Mouse (Mus musculus): Measurements from ENCODE around the gene Il1rapl2. TPM values are rescaled to one million over a fixed set of nuclear protein-coding genes. Genes with fewer than 3 reads are reported as not detected.

The Il1rapl2 gene
- not detected in 2 replicates for polyA plus RNA-seq (2012; rRNA removed)
- not detected in 2 replicates for polyA plus RNA-seq (2014; fragmentation: Nextera tagmentation; extraction: Ambion mirVana)

DNA sequence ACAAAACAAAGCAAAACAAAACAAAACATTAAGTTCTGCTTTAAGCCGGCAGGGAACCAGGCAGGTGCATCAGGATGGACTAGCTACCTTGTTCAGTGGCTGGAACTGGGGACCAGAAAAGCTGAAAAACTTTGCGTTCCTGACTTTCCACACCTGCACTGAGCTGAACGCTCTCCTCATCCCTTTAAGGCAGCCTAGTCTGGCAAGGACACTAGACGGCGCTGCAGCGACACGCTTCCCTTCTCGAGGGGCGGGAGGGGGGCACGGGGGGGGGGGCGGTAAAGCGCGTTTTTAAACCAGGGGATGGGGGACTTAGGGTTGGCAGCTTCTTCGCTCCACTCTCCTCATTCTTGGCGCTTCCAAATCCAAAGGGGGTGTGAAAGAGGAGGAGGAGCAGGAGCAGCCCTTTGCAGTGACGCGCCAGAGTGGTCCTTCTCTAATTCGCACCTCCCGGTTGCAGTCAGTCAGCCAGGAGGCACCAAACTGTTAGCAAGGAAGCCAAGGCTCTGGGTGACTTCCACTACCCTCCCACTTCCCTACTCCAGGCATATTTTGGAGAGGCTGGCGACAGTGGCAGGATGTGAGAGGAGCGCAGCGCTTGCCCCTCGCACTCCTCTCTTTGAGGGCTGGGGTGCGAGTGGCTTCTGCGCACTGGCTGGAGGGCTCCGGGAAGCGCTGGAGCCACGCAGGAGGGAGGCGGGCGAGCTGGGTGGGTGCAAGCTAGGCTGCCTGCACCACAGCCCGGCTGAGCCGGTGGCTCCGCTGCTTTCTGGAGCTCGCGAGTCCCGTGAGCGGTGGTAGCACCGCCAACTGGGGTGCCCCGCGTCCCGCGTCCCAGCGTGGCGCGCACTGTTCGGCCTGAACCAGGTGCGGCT is at the start of gene Il1rapl2:
Gene Il1rapl2 (plus strand): TSS at position 288 of the 875 bp plus-strand sequence.
- no peak for DNase-seq (ENCODE audit: low read depth in 3 of 3, low spot score in 3 of 3)
- no peaks in the 10 kb centered on the region; the same call in 1 of the 2 replicates for H3K27me3 ChIP-seq (ENCODE audit: control insufficient read depth, insufficient read depth, low read length)
- H3K4me3 ChIP-seq (ENCODE audit: insufficient read depth in 1 of 2, low read depth in 2 of 2, low read length in 2 of 2), result no peak within 1 kb of the TSS
- no peaks in the 10 kb centered on the region for H3K9me3 ChIP-seq (ENCODE audit: control insufficient read depth, low read length)
- no peaks in the 10 kb centered on the region for H3K4me1 ChIP-seq (replicated peaks; ENCODE audit: control insufficient read depth in 2 of 2, insufficient read depth in 2 of 2, low read length in 1 of 2)
- H3K9ac ChIP-seq (replicated peaks), result no peak within 1 kb of the TSS
- H3K4me2 ChIP-seq (ENCODE audit: low read depth), result no peak within 1 kb of the TSS
- H3K27ac ChIP-seq, result no peak within 1 kb of the TSS
- WGBS (ENCODE audit: insufficient replicate concordance), result 11% methylated on average over 33 of the region's 47 CpGs
- no peak for ATAC-seq (ENCODE audit: insufficient read depth)
- no peaks in the 10 kb centered on the region for H3K36me3 ChIP-seq (replicated peaks; ENCODE audit: control insufficient read depth, insufficient read depth, low read depth)
- TF ChIP-seq EP300 (IDR thresholded peaks at IDR 0.05; ENCODE audit: low read depth) (no peak), CTCF (IDR thresholded peaks at IDR 0.05; ENCODE audit: low read depth) (no peak)

DNA sequence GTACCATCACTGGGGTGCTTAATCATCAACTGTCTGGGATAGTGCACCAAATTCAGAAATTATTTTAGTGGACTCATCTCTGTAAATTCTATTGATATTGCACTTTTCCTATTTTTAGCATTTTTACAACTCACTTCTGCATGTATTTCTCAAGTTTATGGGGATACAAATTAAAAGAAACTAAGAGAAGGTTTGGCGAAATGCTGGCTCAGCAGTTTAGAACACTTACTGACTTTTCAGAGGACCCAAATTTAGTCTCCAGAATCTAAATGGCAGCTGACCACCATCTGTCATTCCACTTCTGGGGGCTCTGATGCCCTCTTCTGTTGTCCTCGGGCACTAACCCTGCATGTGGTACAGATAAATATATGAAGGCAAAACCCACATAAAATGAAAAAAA is 22.1 kb upstream of the Il1rapl2 start:
- Histone ChIP-seq H3K9me3 (ENCODE audit: control insufficient read depth, low read length) (no peaks in the 10 kb centered on the region), H3K27ac (no peak overlapping the region), H3K27me3 (ENCODE audit: control insufficient read depth, insufficient read depth, low read length) (no peaks in the 10 kb centered on the region), H3K36me3 (replicated peaks; ENCODE audit: control insufficient read depth, insufficient read depth, low read depth) (no peaks in the 10 kb centered on the region), H3K4me3 (ENCODE audit: insufficient read depth in 1 of 2, low read depth in 2 of 2, low read length in 2 of 2) (no peak overlapping the region), H3K4me1 (replicated peaks; ENCODE audit: control insufficient read depth in 2 of 2, insufficient read depth in 2 of 2, low read length in 1 of 2) (no peaks in the 10 kb centered on the region), H3K9ac (replicated peaks) (no peak overlapping the region), H3K4me2 (ENCODE audit: low read depth) (no peak overlapping the region)
- DNase-seq (ENCODE audit: low read depth in 3 of 3, low spot score in 3 of 3) (no peak), ATAC-seq (ENCODE audit: insufficient read depth) (no peak)
- WGBS (ENCODE audit: insufficient replicate concordance), result 57% methylated on average over 2 of the region's 2 CpGs
- TF ChIP-seq EP300 (IDR thresholded peaks at IDR 0.05; ENCODE audit: low read depth), result no peak
- no peak for TF ChIP-seq CTCF (IDR thresholded peaks at IDR 0.05; ENCODE audit: low read depth)

DNA sequence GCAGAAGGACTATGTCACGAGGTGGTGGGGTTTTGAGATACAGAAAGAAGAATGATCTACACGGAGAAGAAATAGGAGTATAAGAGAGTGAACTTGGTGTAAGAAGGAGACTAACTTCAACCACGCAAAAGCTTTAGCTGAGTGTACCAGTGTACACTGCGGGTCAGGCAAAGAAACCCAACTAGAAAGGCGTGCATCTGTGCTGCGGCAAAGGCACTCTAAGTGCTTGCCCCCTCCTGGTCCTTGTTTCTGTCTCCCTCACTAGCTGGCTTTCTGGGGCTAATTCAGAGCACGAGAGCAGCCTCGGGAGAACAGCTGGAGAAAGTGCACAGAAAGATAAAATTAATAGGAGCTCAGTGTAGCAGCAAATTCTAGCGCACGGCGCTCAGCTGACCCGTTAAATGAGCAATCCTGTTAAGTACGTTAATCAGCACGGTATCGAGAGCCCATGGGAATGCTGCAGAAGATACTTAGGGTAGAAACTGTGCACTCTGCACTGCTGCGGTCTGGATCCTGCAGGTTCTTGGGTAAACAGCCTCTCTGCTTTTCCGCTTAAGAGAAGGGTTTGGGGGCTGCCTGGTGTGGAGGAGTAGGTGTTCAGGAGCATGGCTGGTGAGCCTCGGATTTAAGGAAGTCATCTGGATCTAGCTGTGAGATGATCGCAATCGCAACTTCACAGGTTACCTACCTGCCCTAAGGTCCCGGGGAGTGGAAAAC is 778 bp upstream of the Il1rapl2 start:
- no peak for TF ChIP-seq CTCF (IDR thresholded peaks at IDR 0.05; ENCODE audit: low read depth)
- no peak for TF ChIP-seq EP300 (IDR thresholded peaks at IDR 0.05; ENCODE audit: low read depth)
- no peaks in the 10 kb centered on the region for H3K4me1 ChIP-seq (replicated peaks; ENCODE audit: control insufficient read depth in 2 of 2, insufficient read depth in 2 of 2, low read length in 1 of 2)
- 17% methylated on average over 21 of the region's 21 CpGs for WGBS (ENCODE audit: insufficient replicate concordance)
- no peaks in the 10 kb centered on the region; the same call in 1 of the 2 replicates for H3K27me3 ChIP-seq (ENCODE audit: control insufficient read depth, insufficient read depth, low read length)
- no peak for ATAC-seq (ENCODE audit: insufficient read depth)
- H3K9me3 ChIP-seq (ENCODE audit: control insufficient read depth, low read length), result no peaks in the 10 kb centered on the region
- H3K36me3 ChIP-seq (replicated peaks; ENCODE audit: control insufficient read depth, insufficient read depth, low read depth), result no peaks in the 10 kb centered on the region
- no peak for DNase-seq (ENCODE audit: low read depth in 3 of 3, low spot score in 3 of 3)
- no peak overlapping the region for H3K4me2 ChIP-seq (ENCODE audit: low read depth)
- no peak overlapping the region for H3K4me3 ChIP-seq (ENCODE audit: insufficient read depth in 1 of 2, low read depth in 2 of 2, low read length in 2 of 2)
- no peak overlapping the region for H3K9ac ChIP-seq (replicated peaks)
- H3K27ac ChIP-seq, result no peak overlapping the region

DNA sequence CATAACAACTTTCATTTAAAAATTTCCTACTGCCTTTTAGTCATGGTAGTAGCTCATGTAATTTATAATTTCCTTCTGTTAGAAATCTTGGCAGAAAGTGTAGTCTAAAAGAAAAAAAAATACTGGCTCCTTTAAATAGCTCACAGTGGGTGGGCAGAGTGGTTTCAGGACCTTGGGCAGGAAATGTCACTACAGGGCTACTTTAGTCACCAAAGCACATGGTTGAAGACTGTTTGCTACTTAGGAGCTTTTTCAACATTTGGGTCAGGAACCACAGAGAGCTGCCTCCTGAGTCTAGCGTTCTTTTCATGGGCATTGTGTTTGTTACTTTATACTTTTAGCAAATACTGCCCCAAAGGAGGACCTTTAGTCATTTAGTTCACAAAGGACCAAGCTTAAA is 12.2 kb downstream of the Il1rapl2 start:
- Histone ChIP-seq H3K4me3 (ENCODE audit: insufficient read depth in 1 of 2, low read depth in 2 of 2, low read length in 2 of 2) (no peak overlapping the region), H3K4me2 (ENCODE audit: low read depth) (no peak overlapping the region), H3K36me3 (replicated peaks; ENCODE audit: control insufficient read depth, insufficient read depth, low read depth) (no peaks in the 10 kb centered on the region), H3K9ac (replicated peaks) (no peak overlapping the region), H3K4me1 (replicated peaks; ENCODE audit: control insufficient read depth in 2 of 2, insufficient read depth in 2 of 2, low read length in 1 of 2) (no peaks in the 10 kb centered on the region), H3K27me3 (ENCODE audit: control insufficient read depth, insufficient read depth, low read length) (no peaks in the 10 kb centered on the region), H3K27ac (no peak overlapping the region), H3K9me3 (ENCODE audit: control insufficient read depth, low read length) (no peaks in the 10 kb centered on the region)
- 4% methylated on average over 1 of the region's 1 CpGs for WGBS (ENCODE audit: insufficient replicate concordance)
- TF ChIP-seq EP300 (IDR thresholded peaks at IDR 0.05; ENCODE audit: low read depth) (no peak), CTCF (IDR thresholded peaks at IDR 0.05; ENCODE audit: low read depth) (no peak)
- ATAC-seq (ENCODE audit: insufficient read depth) (no peak), DNase-seq (ENCODE audit: low read depth in 3 of 3, low spot score in 3 of 3) (no peak)

DNA sequence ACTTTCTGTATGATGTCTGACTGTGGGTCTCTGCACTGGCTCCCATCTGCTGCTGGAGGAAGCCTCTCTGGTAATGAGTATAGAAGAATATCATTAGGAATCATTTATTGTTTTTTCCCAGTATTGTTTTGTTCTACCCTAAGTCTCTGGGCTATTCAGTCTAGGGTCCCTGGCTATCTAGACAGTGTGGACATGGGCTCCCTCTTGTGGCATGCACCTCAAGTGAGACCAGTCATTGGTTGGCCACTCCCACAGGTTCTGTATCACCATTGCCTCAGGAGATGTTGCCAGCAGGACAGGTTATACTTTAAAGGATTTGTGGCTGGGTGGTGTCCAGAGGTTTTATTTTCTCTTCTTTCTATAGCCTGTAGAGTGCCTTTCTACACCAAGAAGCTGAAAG is 50.3 kb downstream of the Il1rapl2 start:
- Histone ChIP-seq H3K4me1 (replicated peaks; ENCODE audit: control insufficient read depth in 2 of 2, insufficient read depth in 2 of 2, low read length in 1 of 2) (no peaks in the 10 kb centered on the region), H3K9me3 (ENCODE audit: control insufficient read depth, low read length) (no peaks in the 10 kb centered on the region), H3K27me3 (ENCODE audit: control insufficient read depth, insufficient read depth, low read length) (no peaks in the 10 kb centered on the region), H3K9ac (replicated peaks) (no peak overlapping the region), H3K4me2 (ENCODE audit: low read depth) (no peak overlapping the region), H3K27ac (no peak overlapping the region), H3K36me3 (replicated peaks; ENCODE audit: control insufficient read depth, insufficient read depth, low read depth) (no peaks in the 10 kb centered on the region), H3K4me3 (ENCODE audit: insufficient read depth in 1 of 2, low read depth in 2 of 2, low read length in 2 of 2) (no peak overlapping the region)
- no peak for ATAC-seq (ENCODE audit: insufficient read depth)
- TF ChIP-seq CTCF (IDR thresholded peaks at IDR 0.05; ENCODE audit: low read depth), result no peak
- no peak for TF ChIP-seq EP300 (IDR thresholded peaks at IDR 0.05; ENCODE audit: low read depth)
- DNase-seq (ENCODE audit: low read depth in 3 of 3, low spot score in 3 of 3), result no peak

Data from liver, embryonic 14.5 days (tissue).